In genomic region chr19:53303382-53303781, GRCm38 (mm10) we compare ENCODE assay signal across 14 mouse cellular contexts.
"Had no signal": no experiment of that assay in that cellular context is flagged by ENCODE, and none has a peak within 500 bp of the region (broad histone marks: within the 10 kb centered on the region; RNA-seq: fewer than 3 reads in every experiment).

No protein-coding gene starts in this region.

- H3K27ac ChIP-seq: left cerebral cortex, adult 2 months; limb, embryonic 10.5 days; liver, embryonic 13.5 days; midbrain, embryonic 13.5 days; neural tube, embryonic 13.5 days; stomach, postnatal 0 days had no signal

- H3K4me3 ChIP-seq: left cerebral cortex, adult 2 months; limb, embryonic 10.5 days; liver, embryonic 13.5 days; midbrain, embryonic 13.5 days; neural tube, embryonic 13.5 days had no signal

- DNase-seq: kidney, adult 8-10 months; kidney, postnatal 25 days; liver, embryonic 13.5 days; lung, adult 2 months; lung, postnatal 36 days; right cerebral cortex, adult 18-20 months; right cerebral cortex, postnatal 25 days; thymus, postnatal 4 days had no signal

- H3K9ac ChIP-seq: liver, embryonic 13.5 days; midbrain, embryonic 13.5 days; neural tube, embryonic 13.5 days had no signal

- ATAC-seq: lung, postnatal 0 days; midbrain, embryonic 13.5 days had no signal

- H3K36me3 ChIP-seq: limb, embryonic 10.5 days; liver, embryonic 13.5 days; midbrain, embryonic 13.5 days; neural tube, embryonic 13.5 days had no signal

- H3K27me3 ChIP-seq: midbrain, embryonic 13.5 days; neural tube, embryonic 13.5 days had no signal

- H3K9me3 ChIP-seq: limb, embryonic 10.5 days; liver, embryonic 13.5 days; midbrain, embryonic 13.5 days; neural tube, embryonic 13.5 days had no signal

- H3K4me2 ChIP-seq: liver, embryonic 13.5 days; midbrain, embryonic 13.5 days; neural tube, embryonic 13.5 days had no signal
